Mouse (Mus musculus) mesoderm, embryonic 11.5 days (tissue): Measurements from ENCODE around the gene Gm20388.
"Not testable (repeated sequence)": the region's sequence is repeated elsewhere in the genome, so short reads cannot be mapped to it uniquely, and the experiment has no call there.

Source experiments
- DNase-seq: peaks from one replicate; pipeline ENCODE4 v3.0.0-alpha.2; 2012; ENCODE audit warnings: low read depth, low spot score

Gene Gm20388

DNA sequence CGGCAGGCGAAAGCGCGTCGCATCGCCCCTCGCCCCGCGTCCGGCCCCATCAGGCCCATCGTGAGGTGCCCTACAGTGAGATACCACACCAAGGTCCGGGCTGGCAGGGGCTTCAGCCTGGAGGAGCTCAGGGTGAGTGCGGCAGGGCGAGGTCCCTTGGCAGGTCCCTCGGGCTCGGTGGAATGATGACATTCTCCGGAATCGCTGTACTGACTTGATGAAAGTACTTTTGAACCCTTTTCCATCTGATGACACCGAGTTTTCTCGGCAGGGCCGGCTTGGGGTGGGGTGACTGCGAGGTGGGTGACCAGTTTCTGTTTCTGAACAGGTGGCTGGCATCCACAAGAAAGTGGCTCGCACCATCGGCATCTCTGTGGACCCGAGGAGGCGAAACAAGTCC is 3192.2 kb downstream of the Gm20388 start:
- not testable (repeated sequence) for DNase-seq

DNA sequence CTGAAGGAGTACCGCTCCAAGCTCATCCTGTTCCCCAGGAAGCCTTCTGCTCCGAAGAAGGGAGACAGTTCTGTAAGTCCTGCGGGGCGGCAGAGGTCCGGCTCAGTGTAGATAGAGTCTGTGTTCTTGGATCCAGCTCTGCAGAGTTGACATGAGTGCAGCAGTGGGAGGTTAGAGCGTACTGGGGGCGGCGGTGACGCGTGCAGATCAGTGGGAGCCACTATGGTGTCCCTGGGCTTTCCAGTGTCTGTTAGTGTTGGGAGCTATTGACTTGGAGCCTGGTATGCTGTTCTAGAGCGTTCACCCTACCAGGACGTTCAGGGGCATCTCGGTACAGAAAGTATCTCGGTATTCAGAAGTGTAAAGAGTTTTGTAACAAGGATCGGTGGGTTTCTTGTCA is 3192.6 kb downstream of the Gm20388 start:
- no peak for DNase-seq

DNA sequence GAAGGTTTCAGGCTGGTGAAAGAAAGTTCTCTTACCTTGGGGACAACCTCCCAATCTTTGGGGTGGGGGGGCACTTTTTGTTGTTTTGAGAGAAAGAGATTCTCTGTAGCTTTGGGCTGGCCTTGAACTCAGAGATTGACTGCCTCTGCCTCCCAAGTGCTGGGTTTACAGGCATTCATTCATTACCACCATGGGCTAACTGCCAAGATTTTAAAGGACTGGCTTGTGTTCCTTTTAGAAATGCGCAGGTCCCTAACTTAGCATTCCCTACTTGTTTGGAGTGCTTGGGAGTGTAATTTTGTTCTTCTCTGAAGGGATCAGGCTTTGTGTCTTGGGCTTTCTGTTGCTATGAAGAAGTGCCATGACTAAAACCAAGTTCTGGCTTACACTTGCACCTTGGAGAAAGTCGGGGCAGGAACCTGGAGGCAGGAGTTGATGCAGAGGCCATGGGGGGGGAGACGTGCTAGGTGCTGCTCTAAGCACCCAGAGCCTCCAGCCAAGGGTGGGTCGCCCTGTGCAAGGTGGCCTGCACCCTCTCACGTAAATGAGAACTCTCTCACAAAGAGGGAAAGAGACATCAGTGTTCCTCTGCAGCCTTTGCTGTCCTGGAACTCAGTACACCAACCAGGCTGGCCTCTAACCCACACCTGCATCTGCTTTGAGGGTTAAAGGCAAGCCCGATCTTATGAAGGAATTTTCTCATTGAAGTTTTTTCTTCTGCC is 3193.6 kb downstream of the Gm20388 start:
- no peak for DNase-seq

DNA sequence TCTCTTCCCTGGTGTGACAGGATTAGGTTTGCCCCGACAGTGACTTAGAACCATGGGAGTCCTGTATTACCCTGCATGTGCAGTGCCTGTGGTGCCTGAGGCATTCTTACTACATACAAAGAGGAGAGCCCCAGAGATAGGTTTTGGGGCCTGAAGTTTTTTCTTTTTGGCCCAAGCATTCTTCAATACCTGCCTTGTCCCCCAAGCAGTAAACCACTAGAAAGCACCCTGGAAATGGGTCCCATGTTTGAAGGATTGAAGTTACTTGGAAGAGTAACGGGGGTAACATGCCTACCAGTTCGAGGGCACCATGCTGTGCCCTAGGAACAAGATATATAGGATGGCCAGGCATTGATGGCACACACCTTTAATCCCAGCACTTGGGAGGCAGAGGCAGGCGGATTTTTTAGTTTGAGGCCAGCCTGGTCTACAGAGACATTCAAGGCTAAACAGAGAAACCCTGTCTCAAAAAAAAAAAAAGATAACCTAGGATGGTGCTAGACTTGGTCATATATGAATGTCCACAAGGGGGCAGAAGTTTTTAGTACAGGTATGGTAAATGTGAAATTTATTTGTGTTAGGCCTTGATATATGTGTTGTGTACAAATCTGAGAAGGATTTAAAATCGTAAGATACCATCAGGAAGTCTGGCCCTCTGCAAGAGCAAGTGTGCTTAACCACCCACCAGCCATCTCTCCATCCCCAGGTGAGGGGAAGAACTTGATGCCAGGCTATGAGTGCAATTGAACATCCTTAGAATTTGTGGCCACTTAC is 3195.1 kb downstream of the Gm20388 start:
- peak; percentile 74 for DNase-seq

DNA sequence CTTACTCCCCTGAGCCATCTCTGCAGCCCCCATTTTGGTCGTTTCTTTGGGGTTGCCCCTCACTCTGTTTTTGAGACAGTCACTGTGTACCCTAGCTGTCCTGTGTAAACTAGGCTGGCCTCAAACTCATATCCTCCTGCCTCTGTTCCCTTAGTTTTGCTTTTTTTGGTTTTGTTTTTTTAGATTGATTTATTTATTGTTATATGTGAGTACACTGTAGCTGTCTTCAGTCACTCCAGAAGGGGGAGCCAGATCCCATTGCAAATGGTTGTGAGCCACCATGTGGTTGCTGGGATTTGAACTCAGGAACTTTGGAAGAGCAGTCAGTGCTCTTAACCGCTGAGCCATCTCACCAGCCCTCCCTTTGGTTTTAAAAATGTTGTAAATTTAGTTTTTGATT is 3195.9 kb downstream of the Gm20388 start:
- DNase-seq: no peak

DNA sequence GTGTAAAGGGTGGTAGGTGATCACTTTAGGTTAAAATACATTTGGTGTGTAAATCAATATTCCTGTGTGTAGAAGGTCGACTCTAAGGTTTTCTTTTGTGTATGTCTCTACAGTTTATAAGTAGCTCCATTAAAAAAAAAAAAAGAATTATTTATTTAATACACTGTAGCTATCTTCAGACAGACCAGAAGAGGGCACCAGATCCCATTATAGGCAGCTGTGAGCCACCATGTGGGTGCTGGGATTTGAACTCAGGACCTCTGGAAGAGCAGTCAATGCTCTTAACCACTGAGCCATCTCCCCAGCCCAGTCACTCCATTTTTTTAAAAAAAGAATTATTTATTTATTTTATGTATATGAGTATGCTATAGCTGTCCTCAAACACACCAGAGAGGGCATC is 3197.4 kb downstream of the Gm20388 start:
- no peak for DNase-seq

DNA sequence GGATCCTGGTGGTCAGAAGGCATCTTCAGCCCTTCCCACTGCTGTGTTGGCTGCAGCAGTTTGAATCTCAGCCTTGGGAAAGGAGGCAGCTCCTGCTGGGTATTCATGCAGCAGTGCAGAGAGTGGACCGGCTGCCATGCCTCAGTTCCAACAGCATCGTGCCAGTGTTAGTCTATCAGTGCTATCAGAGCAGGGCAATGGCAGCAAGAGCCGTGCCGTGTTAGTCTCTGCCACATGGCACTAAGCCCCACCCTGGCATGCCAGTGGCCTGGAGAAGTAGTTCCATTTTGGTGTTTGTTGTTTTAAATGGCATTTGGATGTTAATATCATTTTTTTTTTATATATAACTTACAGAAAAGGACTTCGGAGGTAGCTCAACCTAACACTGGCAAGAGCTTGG is 3198.3 kb downstream of the Gm20388 start:
- no peak for DNase-seq

DNA sequence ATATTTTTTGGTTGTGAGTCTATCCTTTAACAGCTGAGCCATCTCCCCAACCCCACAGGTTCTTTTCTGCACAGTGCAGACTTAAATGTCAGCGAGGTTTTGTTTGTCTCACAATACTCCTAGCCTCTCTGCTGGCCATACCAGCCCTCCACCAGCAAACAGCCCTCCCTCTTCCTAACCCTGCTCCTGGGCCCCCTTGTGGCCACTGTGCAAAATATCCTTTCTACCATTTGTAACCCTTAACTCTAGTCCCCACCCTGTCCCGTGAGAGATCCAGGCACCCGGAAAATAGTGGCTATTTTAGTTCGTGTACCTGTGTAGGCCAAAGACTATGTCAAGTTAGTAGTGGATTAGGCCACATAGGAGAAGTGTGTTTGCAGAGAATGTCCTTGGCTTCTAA is 3200.0 kb downstream of the Gm20388 start:
- peak; percentile 67 for DNase-seq

DNA sequence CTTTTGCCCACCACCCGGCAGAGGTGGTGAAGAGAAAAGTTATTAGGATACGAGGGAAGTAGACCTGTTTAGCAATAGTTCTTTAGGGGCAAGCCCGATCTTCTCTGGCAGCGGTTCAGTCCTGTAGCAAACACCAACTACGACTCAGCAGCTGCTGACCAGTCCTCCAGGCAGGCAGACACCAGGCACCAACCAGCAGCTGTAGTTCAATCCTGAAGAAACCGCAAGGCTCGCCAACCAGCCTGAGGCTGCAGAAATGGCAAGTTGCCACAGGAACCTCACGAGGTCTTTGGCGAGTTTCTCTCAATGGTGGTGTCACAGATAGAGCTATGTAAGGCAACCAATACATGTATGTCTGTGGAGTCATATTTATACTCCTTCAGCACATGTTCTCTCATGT is 3202.3 kb downstream of the Gm20388 start:
- DNase-seq: no peak

DNA sequence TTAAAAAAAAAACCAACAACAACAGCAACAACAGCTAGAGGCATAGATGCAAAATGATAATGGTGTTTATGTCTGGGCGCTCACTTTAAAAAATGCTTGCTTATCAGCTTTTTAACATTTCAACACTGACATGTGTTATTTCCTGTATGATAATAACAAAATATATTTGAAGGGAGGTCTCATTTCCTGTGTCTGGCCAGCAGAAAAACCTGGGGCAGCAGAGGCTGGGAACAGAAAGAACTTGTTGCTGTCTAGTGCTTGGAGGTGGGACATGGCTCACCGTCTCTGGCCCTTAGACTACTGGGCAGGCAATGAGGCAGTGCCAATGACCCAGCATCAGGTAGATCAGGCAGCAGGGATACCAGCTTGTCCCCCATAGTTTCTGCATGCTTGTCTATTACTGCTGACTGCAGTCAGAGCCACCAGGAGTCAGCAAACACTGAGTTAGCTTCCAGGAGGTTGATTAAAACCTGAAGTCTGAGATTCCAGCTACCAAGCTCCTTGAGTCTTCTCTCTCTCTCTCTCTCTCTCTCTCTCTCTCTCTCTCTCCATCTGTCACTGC is 3203.3 kb downstream of the Gm20388 start:
- DNase-seq: no peak

DNA sequence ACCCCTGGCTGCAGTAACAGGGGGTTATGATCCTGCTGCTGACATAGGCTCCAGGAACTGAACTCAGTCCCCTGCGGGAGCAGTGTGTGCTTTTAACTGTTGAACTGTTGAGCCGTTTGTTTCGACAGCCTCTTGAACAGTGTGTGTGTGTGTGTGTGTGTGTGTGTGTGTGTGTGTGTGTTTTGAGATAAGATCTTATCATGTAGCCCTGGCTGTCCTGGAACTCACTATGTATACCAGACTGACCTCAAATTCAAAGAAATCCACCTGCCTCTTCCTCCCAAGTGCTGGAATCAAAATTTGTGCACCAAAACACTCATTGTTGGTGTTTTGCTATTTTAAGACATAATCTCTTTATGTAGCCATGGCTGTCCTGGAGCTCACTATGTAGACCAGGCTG is 3204.0 kb downstream of the Gm20388 start:
- no peak for DNase-seq

DNA sequence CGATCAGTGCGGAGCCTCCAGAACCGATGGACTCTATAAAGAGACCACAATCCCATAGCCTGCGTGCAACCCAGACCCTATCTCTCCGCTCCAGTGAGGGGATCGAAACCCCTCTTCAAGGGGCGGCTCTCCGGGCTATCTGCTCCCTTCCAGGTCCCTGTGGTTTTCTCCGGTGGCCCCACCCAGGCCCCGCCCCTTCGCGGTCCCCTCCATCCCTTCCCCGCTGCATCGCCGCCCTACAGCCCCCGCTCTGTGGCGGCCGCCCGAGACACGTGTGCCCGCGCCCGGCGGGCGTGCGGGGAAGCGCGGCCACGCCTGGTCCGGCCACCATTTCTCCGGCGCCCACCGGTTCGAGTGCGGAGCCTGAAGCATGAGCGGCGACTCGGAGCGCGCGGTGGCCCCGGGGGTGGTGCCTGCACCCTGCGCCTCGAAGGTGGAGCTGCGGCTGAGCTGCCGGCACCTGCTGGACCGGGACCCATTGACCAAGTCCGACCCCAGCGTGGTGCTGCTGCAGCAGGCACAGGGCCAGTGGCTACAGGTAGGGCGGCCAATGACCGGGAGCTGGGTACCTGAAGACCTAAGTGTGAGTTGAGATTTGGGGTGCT is 3206.6 kb downstream of the Gm20388 start, which contains the start of gene Cpne7:
Gene Cpne7 (plus strand): TSS at position 248 of the 605 bp plus-strand sequence.
- no peak for DNase-seq

DNA sequence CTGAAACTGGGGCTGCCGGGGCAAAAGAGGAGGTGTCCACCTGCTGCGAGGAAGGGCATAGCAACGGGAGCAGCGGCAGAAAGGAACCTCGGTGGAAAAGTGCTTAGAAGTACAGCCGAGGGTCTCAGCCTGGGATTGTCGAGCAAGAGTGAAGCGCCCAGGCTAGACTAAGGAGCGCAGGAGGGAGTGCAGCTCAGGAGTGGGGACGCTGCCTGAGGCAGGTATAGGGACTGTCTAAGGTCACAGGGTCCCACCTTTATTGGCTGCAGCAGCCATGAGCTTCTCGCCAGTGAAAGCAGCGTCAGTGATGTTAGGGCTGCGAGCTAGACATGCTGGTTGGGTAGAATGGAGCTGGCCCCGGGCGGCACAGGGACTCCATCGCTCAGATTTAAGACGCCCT is 3207.1 kb downstream of the Gm20388 start:
- no peak for DNase-seq

DNA sequence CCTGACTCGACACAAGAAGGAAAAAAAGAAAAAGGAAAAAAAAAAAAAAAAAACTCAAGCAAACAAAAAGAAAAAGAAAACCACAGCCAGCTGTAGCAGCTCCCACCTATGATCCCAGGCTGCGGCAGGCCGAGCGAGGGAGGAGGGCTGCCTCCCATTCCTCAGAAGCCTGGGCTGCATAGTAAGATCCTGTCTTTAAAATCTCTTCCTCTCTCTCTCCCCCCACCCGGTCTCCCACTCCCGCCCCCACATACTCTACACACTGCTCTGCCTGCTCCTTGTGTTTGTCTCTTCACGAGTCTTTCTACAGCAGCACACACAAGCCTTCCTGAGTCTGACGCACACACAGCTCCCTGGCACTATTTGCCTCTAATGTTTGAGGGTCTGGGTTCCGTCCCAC is 3211.4 kb downstream of the Gm20388 start:
- no peak for DNase-seq

DNA sequence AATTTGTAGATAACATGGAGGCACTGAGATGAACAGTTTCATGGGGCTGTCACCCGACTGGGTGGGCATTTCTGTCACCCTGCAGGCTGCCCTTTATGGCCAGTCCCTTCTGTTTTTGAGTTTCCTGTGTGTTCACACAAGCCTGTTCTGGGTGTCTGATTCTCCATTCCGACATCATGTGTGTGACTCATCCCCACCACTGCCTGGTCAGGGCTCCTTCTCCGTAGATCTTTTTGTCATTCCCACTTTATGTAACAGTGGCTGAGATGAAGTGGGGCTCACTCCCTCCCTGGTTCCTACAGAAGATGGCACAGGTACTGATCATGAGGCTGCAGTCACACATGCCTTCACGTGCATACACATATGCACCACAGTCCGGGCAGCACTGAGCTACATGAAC is 3212.0 kb downstream of the Gm20388 start:
- no peak for DNase-seq

DNA sequence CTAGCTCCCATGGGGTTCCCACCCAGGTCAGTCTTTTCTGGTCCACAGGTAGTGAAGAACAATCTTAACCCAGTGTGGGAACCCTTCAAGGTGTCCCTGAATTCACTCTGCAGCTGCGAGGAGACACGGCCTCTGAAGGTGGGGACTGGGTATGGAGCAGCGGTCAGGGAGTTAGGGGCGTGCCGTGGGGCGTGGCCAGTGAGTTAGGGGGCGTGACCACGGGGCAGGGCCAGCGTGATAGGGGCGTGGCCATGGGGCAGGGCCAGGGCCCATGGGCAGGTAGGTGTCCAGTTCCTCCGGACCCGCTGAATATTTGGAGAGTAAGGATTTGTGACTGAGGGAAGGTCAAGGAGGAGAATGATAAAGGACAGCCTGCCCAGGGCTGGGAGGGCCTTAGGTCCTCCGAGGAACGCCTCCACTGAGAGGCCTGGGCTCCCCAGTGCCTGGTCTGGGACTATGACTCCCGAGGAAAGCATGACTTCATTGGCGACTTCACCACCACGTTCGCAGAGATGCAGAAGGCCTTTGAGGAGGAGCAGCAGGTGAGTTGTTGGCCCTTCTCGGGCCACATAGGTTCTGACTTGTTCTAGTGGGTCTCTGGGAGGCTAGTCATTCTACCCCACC is 3215.7 kb downstream of the Gm20388 start:
- DNase-seq: no peak

DNA sequence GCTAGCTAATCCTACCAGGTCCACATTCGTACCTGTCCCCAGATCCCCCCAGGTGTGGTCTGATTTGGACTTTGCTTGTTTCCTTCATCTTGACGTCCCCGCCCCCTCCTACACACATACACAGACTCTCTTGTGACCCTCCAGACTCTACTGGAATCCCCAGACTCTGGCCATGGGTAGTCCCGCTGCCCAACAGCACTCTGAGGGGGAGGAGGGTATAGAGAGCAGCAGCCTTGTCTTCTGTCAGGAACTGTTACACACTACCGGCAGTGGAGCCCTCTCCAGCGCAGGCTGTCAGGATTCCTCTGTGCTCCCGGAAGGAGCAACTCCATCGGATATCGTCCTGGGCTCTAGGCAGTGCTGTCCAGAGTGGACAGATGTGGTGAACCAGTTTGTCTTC is 3220.4 kb downstream of the Gm20388 start:
- DNase-seq: no peak

DNA sequence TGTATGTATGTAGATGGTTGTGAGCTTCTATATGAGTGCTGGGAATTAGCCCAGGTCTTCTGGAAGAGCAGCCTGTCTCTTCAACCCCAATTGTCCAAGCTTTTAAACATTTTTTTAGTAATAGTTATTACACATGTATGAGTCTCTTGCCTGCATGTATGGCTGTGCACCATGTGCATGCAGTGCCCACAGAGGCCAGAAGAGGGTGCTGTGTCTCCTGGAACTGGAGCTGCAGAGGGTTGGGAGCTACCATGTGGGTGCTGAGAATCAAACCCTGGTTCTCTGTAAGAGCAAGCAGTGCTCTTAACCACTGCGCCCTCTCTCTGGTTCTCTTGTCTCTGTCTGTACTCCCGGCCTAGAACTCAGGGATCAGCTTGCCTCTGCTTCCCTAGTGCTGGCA is 3222.3 kb downstream of the Gm20388 start:
- no peak for DNase-seq

DNA sequence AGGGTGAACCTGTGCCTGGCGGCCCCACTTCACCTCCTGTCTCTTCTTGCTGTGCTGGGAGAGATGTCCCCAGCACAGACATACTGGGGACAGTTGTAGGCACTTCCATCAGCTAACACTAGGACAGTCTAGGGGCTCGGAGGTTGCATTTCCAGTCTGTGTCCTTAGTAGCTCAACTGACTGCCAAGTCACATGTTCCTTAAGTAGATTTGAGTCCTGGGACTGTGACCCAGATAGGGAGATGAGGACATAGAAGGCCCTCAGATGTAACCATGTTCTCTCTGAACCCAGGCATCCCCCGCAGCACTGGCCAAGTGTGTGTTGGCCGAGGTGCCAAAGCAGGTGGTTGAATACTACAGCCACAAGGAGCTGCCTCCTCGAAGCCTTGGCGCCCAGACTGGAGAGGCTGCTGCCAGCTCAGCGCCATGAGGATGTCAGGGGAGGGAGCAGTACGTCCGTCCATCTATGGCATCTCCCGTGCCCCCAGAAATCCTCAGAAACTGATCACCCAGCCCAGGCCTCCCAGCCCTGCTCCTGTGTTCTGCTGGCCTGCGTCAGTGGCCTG is 3223.6 kb downstream of the Gm20388 start:
- DNase-seq: no peak

DNA sequence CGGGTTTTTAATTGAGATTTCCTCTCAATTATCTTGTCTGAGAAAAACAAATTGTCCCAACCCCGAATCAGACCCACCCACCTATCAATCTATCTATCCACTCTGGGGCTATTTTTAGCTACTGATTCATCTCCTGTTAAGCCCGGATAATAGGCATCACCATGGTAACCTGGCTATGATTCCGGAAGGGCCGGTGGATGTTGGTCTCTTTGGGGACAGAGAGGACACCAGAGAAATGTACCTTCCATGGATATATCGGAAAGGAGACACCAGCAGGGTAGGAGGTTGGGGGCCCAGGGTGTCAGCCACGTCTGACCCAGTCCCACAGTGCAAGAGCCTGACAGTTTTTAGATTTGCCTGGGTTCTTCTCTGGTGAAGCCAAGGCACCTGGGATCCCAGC is 3224.8 kb downstream of the Gm20388 start:
- peak; percentile 48 for DNase-seq

DNA sequence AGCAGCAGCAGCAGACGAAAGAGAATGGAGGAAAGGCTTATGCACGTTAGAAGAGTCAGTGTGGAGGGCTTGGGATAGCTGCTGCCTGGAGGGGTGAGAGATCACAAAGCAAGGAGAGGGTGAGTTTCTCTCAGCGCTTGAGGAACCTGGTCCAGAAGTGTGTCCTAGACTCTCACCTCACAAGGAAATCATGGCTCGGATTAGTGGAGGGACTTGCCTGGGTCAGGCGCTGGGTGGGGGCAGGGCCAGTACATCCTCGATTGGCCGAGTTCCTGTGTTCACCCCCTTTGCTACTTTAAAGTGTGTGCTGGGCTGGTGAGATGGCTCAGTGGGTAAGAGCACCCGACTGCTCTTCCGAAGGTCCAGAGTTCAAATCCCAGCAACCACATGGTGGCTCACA is 3225.2 kb downstream of the Gm20388 start:
- no peak for DNase-seq

DNA sequence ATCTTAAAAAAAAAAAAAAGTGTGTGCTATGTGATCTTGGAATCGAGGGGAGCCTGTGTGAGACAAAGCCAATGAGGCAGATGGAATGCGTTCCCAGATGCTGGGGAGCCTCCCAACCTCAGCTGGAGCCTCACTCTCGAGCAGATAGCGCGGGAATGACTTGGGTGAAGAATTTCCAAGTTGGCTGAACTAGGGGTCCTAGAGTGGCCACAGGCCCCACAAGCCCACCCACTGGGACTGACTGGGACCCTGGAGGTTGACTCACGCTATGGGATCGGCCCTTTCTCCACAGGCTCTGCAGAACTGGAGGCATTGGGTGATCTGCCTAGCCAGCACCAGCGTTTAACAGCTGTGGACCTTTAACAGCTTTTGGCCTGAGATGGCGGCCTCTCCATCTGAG is 3225.6 kb downstream of the Gm20388 start:
- no peak for DNase-seq
